Mouse (Mus musculus): ENCODE data around the gene Phb.
A peak's percentile ranks its signal among the peaks of the same experiment; 100 is the strongest.
"Not testable (repeated sequence)": the region's sequence is repeated elsewhere in the genome, so short reads cannot be mapped to it uniquely, and the experiment has no call there.

The Phb gene

DNA sequence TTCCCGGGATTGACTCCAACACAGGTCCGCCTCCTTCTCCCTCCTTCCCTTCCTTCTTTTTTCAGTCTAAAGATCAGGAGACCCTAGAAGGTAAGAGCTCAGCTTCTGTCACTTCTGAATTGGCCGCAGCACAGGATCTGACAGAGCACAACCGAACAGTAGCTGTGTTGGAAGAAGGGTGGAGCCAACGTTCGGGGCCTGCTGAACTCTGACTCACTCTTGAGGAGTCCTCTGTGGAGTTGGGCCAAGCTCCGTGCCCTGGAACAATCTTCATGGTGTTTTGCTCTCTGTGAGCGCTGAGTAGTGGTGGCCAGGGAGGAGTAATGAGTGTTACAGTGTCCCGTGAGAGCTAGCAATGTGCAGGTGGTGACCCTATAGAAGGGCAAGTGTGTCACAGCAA lies 15.8 kb upstream of the Phb start:
- no peak for DNase-seq (ENCODE audit: low spot score in 2 of 2)

GRCm38 (mm10) chr11:95657449-95657848 lies 9.3 kb upstream of the Phb start:
- DNase-seq (ENCODE audit: low spot score in 2 of 2): no peak

DNA sequence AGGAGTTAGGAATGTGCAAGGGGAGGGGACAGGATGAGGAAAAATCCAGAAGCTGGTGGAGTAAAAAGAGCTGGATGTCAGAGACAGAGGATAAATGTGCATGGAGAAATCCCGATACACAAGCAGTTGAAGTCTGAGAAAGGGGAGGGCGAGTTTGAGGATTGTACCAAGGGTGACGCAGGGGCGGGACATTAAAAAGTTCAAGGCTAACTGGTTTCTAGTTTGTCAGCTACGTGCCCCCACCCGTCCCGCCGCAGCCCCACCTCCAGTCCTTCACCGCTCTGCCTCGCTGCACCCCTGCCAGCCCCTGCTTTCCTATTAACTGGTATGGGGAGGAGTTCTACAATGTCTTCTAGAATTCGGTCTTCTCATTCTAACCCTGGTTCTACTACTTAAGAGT lies 420 bp downstream of the Phb start:
- no peak for DNase-seq (ENCODE audit: low spot score in 2 of 2)

DNA sequence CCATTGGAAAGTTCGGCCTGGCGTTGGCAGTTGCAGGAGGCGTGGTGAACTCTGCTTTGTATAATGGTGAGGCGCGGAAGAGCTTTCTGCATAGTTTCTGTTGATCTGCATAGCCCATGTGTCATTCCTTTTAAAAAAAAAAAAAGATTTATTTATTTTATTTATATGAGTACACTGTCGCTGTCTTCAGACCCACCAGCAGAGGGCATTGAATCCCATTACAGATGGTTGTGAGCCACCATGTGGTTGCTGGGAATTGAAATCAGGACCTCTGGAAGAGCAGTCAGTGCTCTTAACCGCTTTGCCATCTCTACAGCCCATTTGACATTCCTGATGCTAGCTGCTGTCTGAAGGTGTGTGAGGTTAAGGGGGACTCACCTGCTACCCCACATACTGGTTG lies 1.3 kb downstream of the Phb start:
- not testable (repeated sequence) for DNase-seq (ENCODE audit: low spot score in 2 of 2)

GRCm38 (mm10) chr11:95675498-95675897 lies 8.7 kb downstream of the Phb start:
- no peak for DNase-seq (ENCODE audit: low spot score in 2 of 2)

- peak; percentile 43 to 65 for DNase-seq (ENCODE audit: low spot score in 2 of 2)
These were observed 9.6 kb downstream of the Phb start for GRCm38 (mm10) chr11:95676307-95676706.

DNA sequence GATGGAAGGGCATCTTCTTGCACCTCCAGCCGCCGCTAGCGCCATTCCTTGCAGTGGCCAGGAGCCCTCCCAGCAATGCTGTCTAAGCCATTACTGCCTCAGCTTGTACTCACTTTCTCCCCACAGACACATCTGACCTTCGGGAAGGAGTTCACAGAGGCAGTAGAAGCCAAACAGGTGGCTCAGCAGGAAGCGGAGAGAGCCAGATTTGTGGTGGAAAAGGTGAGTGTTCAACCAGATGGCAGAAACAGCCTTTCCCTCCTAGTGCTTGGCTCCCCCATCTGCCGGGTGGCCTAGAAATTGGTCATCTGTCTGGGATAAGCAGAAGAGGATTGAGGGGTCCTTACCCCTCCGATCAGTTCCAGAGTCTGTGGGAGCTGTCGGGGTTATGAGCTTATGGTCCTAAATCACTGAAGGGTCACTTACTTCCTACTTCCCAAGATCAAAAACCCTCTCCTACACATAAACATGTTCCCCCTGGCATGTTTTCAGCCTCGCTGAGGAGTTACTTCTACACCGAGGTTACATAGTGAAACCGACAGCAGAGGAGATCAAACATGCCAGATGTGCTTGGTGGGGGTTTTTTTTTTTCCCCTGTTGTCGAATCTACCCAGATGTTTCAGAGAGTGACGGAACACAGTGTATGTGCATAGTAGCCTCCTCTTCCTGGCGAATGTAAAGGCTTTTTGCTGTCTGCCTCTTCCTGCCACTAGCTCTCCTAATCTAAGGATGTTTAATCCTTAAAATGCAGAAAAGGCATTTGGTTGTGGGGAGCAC lies 11.4 kb downstream of the Phb start:
- no peak for DNase-seq (ENCODE audit: low spot score in 2 of 2)

- DNase-seq (ENCODE audit: low spot score in 2 of 2): no peak
These were observed 15.3 kb downstream of the Phb start for GRCm38 (mm10) chr11:95681995-95682601.

DNA sequence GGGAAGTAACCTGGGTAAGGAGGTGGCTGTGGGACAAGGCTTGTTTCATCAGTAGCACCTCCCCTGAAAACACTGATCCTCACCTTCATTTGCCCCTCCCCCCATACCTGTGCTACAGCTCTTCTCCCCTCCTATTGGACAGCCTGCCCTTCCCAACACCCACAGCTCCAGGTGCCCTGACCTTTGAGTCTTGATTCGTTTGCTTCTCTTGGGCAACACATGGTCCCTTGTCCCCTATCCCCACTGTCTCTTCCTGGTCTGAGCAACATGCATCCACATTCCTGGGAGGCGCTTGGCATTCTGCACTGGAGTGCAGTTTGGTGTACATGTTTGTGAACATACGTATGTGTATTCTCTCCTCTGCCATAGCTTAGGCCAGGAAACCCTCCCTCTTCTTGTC lies 16.2 kb downstream of the Phb start:
- no peak for DNase-seq (ENCODE audit: low spot score in 2 of 2)

GRCm38 (mm10) chr11:95686031-95686430 lies 19.3 kb downstream of the Phb start:
- peak; percentile 40 to 73 for DNase-seq (ENCODE audit: low spot score in 2 of 2)

DNA sequence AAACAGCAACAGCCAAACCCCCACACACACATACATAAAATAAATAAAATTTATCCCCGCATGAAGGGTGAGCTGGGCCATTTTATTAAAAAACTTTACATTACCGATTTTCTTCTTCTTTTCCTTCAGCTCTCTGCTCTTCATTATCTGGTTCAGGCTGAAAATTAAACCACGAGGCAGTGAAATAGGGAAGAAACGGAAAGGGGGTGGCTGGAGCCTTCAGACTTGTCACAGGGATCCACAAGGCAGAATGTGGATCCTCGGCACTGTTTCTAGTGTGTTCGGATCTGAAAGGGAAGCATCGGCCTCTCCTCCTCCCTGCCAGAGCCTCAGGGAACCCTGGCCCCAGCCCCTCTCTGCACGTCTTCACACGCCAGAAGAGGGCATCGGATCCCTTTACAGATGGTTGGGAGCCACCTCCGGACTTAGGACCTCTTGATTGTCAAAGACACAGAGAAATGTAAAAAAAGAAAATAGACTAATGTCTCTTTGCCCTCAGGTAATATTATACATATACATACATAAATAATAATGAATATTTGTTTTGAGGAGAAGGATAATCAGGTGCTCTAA lies 20.4 kb downstream of the Phb start:
- DNase-seq (ENCODE audit: low spot score in 2 of 2): no peak

GRCm38 (mm10) chr11:95688515-95688914 lies 21.8 kb downstream of the Phb start:
- DNase-seq (ENCODE audit: low spot score in 2 of 2): no peak

GRCm38 (mm10) chr11:95688981-95689380 lies 22.2 kb downstream of the Phb start:
- DNase-seq (ENCODE audit: low spot score in 2 of 2): no peak

GRCm38 (mm10) chr11:95689544-95689943 lies 22.8 kb downstream of the Phb start:
- no peak for DNase-seq (ENCODE audit: low spot score in 2 of 2)

DNA sequence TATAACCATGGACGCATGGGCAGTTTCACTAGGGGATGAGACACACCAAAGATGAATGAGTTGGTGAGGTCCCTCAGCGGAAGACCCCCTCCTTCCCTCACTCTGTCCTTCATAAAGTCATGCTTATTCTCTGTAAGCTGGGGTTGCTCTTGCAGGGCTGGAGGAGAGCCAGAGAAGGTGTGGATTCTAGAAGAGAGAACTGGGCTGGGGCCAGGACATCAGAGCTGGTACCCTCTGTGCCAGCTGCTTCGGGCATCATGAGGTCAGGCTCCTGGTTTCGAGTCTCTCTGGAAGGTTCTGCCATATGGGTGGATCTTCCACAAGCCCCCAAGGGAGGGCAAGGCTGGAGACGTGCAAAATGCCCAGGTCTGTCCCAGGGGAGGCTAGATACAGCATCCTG lies 31.8 kb downstream of the Phb start:
- no peak for DNase-seq (ENCODE audit: low spot score in 2 of 2)

DNA sequence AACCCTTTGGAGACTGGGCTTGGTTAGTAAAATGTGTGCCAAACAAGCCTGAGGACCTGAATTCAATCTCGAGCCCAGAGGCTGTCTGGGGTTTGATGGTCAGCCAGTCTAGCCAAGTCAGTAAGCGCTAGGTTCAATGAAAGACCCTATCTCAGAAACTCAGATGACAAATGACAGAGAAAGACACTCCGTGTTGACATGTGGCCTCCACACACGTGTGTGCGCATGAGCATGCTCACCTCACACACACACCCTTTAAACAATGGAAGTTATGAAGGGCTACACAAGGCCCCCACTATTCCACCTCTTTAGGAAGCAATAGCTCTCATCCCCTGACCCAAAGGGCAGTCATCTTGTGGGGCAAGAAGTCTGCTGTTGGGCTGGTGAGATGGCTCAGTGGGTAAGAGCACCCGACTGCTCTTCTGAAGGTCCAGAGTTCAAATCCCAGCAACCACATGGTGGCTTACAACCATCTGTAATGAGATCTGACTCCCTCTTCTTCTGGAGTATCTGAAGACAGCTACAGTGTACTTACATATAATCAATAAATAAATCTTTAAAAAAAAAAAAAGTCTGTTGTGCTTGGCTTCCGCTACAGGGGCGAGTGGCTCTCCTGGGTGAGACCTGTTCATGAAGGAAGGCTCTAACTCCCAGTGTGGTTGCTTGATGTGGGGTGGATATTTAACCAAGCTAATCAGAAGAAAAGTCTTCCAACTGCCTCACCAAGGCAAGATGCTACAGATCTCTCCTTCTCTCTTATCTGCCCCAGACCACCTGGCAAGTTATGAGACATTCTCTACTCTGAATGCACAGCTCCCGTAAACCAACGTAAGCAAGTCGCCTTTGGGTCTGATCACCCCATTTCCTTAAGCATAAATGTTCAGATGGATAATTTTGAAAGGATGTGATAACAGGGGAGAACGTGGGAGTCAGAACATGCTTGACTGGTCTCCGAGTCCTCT lies 34.3 kb downstream of the Phb start:
- no peak for DNase-seq (ENCODE audit: low spot score in 2 of 2)

DNA sequence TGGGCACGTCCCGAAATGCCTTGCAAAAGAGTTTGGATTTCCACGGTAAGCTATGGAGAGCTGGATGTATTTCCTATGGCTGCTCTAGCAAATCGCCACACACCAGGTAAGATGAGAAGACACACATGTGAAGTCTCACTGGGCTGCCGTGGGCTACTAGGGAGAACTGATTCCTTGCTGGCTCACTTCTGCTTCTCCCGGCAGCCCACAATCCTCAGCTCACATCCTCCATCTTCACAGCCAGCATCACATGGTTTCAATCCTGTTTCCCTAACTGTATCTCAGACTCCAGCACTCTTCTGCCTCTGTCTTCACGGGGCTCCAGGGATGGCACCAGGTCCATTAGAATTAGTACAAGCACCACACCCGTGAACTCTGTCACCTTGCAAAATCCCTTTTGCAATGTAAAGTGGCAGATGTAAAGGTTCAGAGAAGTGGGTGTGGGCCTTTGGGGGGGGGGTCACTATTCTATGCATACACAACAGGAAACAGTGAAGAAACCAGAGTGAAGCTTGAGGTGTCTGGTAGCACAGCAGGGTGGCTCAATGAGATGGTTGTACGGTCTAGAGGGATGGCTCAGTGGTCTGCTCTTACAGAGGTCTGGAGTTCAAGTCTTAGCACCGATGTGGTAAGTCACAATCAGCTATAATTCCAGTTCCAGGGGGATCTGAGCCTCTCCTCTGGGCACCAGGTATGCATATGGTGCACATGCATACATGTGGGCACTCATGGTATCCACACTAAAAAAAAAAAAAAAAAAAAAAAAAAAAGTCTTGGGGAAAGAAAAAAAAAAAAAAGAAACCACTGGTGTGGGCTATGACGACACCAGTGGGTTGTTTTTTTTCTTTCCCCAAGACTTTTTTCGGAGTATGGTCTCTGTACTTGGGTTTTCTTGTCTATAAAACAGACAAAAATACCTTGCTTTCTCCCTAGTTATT lies 37.5 kb downstream of the Phb start:
- no peak for DNase-seq (ENCODE audit: low spot score in 2 of 2)

- no peak for DNase-seq (ENCODE audit: low spot score in 2 of 2)
These were observed 38.2 kb downstream of the Phb start for GRCm38 (mm10) chr11:95704970-95705330.

- no peak for DNase-seq (ENCODE audit: low spot score in 2 of 2)
These were observed 42.8 kb downstream of the Phb start for GRCm38 (mm10) chr11:95709534-95710040.

DNA sequence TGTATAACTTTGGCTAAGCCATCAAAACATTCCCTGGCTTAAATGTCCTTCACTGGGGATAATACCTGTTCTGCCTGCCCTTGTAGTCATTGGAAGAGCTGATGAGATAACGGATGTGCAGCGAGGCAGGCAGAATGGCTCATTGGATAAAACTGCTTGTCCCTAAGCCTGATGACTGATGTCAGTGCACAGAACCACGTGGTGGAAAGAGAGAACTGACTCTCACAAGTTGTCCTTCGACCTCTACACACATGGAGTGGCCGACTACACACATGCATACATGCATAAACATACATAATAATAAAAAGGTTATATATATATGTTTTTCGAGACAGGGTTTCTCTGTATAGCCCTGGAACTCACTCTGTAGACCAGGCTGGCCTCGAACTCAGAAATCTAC lies 43.7 kb downstream of the Phb start:
- DNase-seq (ENCODE audit: low spot score in 2 of 2): no peak

- DNase-seq (ENCODE audit: low spot score in 2 of 2): peak; percentile 19 to 26
These were observed 45.4 kb downstream of the Phb start for GRCm38 (mm10) chr11:95712085-95712562.

Measured in frontal cortex, postnatal 10 days (tissue).